Mouse (Mus musculus): ENCODE results near the gene Myh8.

The Myh8 gene

DNA sequence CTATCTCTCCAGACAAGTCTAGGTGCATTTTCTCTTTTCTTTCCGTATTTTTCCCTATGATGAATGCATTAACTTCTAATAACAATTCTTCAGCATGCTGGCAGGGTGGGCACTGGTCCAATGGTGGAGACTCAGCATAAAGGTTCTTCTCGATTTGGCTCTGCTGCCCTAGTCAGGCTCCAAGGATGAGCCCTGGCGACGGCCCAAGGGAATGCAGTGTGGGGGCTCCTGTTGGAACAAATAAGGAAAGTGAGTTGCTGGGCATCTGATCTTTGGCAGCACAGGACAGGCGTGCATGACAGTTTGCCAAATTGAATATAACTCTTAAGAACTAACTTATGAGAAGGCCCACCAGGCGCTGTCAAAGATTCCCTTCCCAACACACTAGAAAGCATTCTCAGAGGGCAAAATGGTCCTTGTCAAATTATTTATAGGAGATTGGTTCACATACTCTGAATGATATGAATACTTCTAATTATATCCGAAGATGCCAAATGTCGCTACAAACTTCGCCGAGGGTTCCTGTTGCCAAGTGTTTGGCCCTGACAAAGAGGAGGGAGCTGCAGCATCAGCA is at the start of gene Myh8:
Myh8 (plus strand) TSS at position 524 of the 574 bp plus-strand sequence.
- no peak for DNase-seq (ENCODE audit: low read depth)

DNA sequence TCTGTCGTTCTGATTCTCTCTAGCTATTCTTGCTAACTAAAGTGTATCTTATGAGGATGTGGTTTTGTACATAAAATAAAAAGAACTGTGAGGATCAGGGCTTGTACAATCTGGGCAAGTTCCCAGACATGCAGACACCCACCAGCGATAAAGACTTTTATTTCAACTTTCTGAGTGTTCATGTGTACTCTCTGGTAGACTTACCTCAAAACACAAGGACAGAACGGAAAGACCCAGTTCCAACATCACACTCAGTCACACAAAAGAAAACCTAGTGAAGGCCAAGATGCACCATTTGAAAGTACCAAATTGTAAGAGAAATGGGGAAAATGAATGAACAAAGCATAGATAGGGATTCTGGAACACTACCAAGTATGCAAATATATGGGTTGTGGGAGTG is 48.2 kb upstream of the Myh8 start:
- no peak for DNase-seq (ENCODE audit: low read depth)

DNA sequence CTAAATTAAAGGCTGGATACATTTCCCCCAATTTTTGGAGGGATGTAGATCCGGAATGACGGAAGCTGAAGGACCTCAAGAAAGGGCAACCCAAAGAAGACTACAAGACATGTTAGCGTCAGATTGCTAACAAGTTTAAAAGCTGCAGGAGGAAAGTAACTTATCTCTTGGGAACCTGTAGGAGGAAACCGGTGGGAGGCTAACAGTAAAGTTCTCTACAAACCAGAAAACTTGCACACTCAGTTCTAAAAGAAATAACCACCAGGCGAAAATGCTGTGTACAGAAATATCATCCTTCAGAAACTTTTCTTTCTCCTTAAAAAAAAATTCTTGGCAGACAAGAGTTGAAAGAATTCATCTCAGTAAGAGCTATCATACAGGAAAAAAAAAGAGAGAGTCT is 47.8 kb upstream of the Myh8 start:
- no peak for DNase-seq (ENCODE audit: low read depth)

DNA sequence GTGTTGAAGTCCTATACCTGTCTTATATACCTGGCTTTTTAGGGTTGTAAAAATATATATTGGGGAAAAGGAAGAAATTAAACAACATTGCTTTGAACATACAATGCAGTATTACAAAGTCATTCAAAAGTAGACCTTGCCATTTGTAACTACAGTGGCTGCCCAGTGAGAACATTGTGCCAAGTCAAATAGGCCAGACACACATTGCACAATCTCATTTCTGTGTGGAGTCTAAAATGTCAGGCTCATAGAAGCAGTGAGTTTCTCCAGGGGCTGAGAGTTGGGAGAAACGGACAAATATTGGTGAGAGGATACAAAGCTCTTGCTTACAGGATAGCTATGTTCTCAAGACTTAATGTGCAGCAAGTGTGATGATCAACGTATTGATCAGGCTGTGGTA is 47.0 kb upstream of the Myh8 start:
- DNase-seq (ENCODE audit: low read depth) = no peak

DNA sequence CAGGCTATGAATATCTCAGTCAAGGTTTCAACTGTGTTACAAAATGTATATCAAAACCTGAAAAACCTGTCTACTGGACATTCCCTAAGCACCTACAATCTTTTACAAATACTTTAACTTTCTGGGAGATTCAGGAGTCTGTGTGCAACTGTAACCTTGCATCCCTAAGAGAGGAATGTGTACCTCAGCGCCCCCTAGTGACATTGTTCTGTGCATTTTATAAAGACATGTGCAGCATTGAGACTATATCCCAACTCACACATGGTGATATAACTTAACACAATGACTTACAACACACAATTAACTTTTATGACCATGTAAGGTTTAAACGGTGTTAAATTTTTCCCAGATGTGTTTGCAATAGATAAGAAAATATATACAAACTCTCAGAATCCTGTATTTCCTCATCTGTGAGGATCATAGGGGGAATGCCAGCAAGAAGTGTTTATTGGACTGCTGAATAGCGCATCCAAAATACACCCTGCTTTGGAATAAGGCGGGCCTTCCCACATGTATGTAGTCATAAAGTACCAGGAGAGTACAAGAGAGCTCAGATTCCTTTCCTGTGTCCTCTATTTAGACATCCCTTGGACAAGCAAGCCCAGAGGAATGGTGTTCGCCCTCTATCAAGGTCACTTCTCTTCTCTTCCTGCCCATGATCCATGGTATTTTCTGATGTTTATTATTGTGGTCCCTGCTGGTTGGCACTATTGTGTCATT is 41.1 kb upstream of the Myh8 start:
- DNase-seq (ENCODE audit: low read depth) = peak; percentile 4

DNA sequence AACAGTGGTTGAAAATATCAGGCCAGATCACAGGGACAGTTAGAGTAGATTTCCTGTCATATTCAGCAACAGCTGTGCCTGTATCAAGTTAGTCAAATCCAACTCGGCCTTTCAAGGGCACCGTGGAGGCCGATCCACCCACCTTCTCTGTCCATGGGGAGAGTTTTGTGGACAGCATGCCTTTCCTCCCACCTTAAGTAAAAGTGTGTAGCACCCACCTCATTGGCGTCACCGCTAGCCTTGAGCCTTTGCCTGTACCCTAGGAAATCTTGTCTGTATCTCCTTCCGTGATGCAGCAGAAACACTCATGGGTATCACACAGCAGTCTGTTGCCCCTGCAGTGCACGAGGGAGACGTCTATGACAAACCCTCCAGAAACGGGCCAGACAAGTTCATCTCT is 40.1 kb upstream of the Myh8 start:
- no peak for DNase-seq (ENCODE audit: low read depth)

DNA sequence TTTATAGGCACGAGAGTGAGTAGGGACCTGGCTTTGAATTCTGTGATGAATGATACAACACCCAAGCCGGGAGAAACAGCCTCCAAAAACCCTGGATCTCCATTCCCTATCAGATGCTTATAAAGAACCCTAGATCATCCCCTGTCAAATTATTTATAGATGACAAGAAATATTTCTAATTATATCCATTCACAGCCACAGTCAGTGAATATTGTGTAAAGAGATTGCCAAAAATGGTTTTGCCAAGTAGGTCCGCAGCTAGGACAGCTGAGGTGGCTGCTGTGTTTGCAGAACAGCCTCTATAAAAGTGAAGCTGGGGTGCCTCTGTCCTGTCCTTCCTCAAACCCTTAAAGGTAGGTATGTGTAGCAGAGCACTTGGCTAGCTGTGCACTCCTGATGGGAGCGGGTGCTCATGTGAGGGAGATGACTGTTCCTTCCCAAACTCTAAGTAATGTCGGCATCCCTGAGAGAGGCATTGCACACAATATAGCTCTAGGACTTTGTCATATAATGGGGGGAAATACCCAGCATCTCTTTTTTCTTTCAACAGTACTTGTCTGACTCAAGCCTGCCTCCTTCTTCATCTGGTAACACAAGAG is 39.3 kb upstream of the Myh8 start, which contains the start of gene Myh4:
Myh4 (plus strand) TSS at position 549 of the 599 bp plus-strand sequence.
- no peak for DNase-seq (ENCODE audit: low read depth)

DNA sequence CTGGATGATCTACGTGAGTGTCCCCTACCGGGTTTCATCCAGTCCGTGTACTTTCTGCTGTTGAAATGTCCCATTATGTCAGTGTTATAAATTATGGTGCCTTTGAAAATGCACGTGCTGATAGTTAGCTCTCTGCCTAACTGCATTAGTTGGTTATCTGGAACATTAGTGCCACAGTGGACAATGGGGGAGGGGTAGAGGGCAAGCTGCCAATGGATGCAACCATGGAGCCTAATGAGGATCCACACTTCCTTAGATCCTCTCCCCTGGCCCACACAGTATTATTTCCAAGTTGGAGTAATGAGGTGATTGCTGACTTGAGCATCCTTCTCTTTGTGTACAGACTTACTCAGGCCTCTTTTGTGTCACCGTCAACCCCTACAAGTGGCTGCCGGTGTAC is 35.9 kb upstream of the Myh8 start:
- no peak for DNase-seq (ENCODE audit: low read depth)

DNA sequence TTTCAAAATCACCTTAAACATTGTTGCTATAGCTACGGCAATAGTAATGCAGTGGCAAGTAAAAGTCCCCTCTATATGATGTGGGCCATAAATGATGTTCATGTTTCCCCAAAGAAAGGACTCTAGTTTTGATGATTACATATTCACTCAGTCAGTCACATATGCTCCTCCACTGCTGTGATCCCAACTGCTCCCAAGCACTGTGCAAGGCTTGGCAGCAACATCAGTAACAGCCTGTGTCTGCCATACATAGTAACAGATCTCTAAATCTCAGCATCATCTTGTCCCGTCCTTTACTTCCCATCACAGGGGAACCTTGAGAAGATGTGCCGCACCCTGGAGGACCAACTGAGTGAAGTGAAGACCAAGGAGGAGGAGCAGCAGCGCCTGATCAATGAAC is 23.2 kb upstream of the Myh8 start:
- no peak for DNase-seq (ENCODE audit: low read depth)

DNA sequence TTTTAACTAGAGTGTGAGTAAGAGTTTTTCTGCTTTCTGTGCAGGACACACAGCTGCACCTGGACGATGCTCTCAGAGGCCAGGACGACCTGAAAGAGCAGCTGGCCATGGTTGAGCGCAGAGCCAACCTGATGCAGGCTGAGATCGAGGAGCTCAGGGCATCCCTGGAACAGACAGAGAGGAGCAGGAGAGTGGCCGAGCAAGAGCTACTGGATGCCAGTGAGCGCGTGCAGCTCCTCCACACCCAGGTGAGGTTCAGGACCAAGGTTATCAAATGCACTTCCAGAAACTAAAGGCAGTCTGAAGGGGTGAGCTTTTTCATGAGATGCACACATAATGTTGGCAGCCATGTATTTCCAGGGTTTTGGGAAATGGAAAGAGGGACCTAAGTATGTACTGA is 19.9 kb upstream of the Myh8 start:
- DNase-seq (ENCODE audit: low read depth) = no peak

DNA sequence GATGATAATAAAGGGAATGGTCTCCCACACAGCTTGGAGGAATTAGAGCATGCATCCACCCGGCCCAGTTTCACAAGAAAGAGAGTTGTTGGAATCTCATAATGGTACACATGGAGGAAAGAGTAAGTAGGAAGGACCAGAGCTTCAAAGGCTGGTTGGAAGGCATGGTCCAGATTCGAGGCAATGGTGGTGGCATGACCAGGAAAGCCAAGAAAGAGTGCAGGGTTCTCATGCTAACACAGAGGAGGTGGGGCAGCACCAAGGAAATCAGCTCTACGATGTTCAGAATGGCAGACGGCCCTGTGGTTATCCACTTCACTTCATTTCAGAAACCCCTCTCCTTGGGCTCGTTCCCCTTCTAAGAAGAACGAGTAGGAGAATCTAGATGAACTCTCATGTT is 16.0 kb upstream of the Myh8 start:
- DNase-seq (ENCODE audit: low read depth) = no peak

DNA sequence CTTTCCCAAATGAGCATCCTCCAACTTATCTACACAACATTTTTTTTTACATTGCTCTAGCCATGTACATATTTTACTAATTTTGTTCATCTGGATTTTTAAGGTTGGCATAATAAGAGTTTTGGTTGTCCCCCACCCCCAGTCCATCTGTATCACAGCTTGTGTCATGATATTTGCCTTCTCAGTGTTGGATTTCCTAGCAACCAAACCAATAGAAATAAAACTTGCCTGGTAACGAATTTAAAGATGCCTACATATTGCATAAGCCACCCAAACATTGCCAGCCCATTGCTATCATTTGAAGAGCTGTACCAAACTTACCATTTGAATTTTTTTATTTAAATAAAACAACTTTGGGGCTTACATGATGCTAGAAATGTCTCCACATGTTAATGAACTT is 16.5 kb downstream of the Myh8 start:
- no peak for DNase-seq (ENCODE audit: low read depth)

DNA sequence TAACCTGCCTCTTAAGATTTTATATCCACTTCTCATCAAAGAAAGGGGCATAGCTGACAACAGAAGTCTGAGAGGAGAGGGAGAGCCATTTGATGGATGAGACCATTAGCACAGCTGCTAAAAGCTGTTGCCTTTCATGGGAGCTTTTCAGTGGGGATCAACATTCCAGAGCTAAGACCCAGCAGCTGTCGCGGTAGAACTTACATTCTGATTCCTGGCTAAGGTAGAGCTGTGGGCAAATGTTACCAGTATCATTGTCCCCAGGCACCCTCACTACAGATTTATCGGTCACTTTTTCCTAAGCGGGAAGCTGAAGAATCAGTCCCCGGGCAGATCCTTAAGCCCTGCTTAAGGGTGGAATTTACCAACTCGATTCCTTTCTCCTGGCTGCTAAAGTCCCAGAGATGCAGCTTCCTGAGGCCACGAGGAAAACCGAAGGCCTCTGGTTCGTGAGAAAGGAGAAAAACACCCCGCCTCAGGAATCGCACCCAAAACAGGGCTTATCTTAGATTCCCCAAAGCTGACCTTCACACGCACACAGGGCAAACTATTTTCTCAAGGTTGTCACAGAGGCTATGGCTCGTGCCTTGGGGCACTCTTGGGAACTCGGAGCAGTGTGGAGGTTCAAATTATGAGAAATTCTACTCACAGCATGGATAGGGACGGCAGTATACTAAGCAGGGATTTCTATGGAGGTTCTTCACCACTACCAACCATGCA is 37.0 kb downstream of the Myh8 start:
- DNase-seq (ENCODE audit: low read depth) = no peak

DNA sequence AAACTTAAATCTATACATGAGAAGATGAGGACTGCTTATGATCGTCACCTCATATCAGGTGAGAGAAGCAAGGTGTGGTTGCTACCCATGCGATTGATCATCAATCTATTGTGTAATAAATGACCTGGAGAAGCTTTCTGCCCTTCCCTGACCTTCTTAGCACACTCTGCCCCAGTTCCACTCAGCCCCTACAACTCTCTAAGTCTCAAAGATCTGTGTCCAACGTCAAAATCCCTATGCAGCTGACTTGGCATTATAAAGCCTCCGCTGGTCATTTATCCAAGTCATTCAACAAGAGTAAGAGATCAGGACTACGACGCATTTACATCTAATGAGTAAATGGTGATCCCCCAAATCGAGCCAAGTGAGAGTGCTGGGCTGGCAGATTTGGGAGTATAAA is 44.4 kb downstream of the Myh8 start, which contains the start of gene Myh13:
Myh13 (plus strand) TSS at position 301 of the 400 bp plus-strand sequence.
- DNase-seq (ENCODE audit: low read depth) = no peak

DNA sequence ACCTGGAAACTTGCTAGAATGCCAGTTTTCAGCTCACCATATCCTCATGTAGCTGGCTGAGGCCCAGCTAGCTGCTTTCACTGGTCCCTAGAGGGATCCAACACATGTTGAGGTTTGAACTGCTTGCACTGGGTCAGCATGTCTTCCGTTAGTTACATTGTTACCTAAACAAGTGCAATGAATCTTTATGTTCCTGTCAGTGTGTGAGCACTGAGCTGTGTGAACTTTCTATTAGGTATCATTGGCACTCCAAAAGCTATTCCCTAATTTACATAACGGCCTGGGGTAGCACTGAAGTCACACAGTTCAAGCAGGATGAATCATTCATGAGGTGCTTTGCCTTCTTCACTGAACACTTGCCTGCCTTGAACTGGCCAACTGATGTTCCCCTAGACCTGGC is 49.6 kb downstream of the Myh8 start:
- DNase-seq (ENCODE audit: low read depth) = no peak

DNA sequence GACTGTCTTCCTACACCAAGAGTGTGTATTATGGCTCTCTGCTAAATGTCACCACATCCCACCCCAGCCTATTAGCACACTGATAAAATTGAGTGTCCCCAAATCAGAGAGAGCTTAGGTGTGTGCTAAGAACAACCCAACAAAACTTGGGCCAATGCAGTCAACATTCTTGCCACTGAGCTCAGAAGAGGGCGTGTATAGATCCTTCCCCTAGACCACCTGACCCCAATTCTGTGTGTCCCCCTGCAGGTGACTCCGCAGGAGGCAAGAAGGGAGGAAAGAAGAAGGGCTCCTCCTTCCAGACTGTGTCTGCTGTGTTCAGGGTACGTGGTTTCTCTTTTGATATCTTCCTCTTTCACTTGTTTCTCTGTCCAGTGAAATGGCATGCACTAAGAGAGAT is 67.6 kb downstream of the Myh8 start:
- no peak for DNase-seq (ENCODE audit: low read depth)

DNA sequence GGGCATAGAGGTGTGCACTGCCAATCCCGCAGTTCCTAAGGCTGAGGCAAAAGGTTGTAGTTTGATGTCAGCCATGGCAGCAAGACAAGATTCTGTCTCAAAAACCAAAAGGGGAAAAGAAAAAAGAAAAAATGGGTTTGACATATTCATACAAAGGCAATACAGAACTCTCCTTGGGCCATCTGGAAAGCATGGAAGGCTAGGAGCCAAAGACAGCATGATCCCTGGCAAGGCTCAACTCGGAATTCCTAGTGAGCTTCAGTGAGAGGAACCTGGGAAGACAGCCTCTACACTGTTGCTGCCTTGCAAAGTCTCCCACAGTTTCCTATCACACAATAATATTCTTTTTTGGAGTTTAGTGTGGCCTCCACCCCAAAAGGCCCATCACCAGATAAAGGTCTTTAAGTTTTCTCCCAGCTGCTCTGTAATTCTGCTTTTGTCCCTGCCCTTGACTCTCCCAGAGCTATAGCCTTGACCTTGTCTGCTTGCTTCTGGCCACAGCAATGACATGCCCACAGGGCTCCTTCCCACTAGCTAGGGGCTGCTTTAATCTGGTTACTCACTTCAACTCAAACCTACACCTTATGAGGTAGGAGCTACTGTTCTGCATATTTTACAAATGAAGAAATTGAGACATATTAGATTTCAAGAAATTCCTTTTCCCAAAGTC is 68.4 kb downstream of the Myh8 start:
- no peak for DNase-seq (ENCODE audit: low read depth)

DNA sequence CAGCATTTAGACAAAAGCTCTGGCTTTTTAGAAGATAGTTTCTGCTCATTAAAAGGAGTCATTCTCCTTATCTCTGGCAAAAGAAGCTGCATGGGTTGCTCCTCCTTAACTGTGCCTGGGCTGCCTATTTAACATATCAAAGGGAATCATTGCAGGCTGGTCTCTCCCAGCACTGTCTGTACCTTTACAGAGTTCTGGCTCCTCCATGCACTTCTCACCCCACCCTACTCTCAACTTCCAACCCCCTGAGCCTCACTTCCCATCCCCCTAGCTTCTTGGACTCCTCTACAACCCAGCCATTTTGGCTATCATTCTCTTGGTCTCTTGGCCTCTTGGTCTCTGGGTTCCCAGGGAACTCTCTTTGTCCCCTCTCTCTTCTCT is 68.9 kb downstream of the Myh8 start:
- no peak for DNase-seq (ENCODE audit: low read depth)

DNA sequence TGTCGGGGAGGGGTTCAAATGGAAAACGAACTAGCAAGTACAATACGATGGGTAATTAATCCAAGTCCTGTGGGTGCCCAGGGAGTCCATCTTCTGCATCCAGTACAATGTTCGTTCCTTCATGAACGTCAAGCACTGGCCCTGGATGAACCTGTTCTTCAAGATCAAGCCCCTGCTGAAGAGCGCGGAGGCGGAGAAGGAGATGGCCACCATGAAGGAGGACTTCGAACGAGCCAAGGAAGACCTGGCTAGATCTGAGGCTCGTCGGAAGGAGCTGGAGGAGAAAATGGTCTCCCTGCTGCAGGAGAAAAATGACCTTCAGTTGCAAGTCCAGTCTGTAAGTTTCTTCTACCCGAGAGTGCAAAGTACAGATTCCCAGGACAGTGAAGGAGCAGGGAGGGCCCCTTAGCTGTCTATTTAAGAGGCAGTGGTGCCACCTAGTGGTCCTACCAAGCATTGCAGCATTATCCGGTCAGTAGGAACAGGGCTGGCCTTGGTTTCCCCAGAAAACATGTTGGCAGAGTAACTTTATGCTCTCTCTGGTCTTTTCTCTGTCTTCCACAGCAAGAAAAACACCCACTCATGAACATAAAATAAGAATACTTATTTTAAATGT is 73.3 kb downstream of the Myh8 start:
- DNase-seq (ENCODE audit: low read depth) = peak; percentile 27

DNA sequence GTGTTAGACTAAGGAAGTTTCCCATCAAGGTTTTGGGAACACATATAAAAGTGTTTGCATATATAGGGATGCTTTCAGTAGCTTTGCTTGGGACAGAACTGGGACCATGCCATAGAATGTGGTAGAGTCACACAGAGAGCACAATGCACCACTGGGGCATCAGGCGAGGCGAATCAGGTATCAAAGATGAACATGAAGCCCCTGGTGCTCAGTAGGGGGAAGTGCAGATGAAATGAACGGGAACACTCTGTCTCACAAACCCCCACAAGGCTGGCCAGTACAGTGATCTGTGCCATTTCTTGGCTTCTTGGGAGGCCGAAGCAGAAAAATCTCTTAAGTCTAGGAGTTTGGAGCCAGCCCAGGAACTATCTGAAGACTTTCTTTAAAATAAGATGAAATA is 76.1 kb downstream of the Myh8 start:
- no peak for DNase-seq (ENCODE audit: low read depth)

DNA sequence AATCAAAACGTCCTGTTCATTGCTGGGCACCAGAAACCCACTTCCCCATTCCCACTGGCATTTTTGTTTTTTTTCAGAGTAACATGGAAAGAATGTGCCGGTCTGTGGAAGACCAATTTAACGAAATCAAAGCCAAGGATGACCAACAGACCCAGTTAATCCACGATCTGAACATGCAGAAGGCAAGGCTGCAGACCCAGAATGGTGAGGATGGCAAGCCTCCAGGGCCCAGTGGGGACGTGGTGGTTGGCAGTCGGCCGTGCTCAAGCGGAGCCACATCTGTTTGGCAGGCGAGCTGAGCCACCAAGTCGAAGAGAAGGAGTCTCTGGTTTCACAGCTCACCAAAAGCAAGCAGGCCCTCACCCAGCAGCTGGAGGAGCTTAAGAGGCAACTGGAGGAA is 81.1 kb downstream of the Myh8 start:
- no peak for DNase-seq (ENCODE audit: low read depth)

All from c-Kit-positive CD71-positive TER-119-negative erythroid progenitor cells, embryonic 14.5 days (primary cell).